Mouse (Mus musculus): Measurements from ENCODE around the gene Setd1a.

DNA sequence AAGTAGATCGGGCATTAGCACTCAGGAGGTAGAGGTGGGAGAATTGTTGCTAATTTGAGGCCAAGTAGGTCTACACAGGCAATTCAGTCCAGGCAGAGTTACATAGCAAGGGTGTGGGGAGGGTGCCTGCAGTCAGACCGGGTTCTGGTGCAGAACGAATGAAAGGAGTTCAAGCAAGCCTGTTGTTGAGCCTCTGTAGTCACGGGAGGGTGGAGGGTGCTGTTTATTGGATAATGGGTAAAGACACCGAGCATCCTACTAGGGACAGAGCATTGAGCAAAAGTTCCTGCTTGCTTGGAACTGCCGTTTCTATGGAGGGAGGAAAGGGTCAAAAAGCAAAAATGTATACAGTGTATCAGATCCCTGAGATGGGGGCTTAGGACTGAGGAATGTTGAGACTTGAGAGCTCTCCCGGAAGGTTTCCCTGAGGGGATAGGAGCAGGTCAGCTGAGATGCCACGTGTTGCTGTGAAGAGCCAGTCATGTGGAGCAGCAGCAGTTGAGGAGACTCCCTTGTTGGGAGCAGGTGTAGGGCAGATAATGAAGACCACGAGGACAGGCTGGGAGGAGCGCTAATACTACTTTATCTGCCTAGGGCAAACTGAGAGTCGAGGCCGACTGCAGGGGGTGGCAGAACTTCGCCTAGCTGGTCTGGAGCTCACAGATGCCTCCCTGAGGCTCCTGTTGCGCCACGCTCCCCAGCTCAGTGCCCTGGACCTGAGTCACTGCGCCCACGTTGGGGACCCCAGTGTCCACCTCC, 9.4 kb upstream of the Setd1a start:
- TF ChIP-seq CTCF (IDR thresholded peaks at IDR 0.05; ENCODE audit: low read depth, low read length) (no peak), POLR2AphosphoS5 (IDR thresholded peaks at IDR 0.05; ENCODE audit: insufficient replicate concordance, low read depth, low read length) (no peak), GATA1 (IDR thresholded peaks at IDR 0.05; ENCODE audit: borderline replicate concordance, low read length) (no peak), GATA2 (IDR thresholded peaks at IDR 0.05; ENCODE audit: borderline replicate concordance, low read depth, low read length) (no peak)

All from G1E (cell line).